Mouse (Mus musculus): ENCODE data around the gene Cep112.

Cep112 gene

DNA sequence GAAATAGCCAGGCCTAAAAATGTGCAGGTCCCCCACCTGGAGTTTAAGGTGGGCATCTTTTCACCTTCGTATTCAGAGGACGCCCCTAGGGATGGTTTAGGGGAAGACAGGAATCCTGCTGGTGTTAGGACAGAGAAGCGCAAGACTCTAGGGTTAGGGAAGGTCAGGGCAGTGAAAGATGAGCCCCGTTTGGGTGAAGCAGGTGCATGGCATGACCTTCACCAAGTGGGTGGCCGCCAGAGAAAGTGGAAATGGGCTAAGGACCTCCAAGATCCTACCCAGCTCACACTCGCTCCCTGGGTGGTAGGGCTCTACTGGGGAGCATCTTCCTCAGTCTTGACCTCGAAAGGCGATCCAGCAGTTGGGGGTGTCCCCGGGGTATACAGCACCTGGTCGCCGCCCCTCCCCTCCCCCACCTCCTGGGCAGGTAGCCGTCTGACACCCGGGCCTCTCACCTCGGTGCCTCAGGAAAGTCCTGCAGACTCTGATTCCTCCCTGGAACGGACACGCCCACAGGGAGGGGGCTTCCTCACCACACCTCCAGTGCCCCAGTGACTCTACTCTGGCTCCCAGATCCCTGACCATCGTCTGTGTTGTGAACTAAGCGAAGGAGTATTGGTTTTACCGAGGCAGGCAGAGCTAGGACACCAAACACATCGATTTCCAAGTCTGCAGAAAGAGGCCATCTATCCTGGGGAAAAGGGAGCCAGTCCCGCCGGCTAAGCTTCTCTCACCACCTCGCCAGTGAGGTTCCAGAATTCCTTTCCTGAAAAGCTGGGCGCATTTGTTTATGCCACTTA is 484.6 kb downstream of the Cep112 start:
- peak; percentile 35 for DNase-seq (ENCODE audit: low read depth, low spot score)

Data from CD4-positive, CD25-positive, alpha-beta regulatory T cell, adult 2 months (primary cell).